Mouse (Mus musculus) heart, embryonic 11.5 days (tissue): ENCODE measurements around the gene Lrrk2. TPM values are rescaled to one million over a fixed set of nuclear protein-coding genes. Genes with fewer than 3 reads are reported as not detected.
A peak's percentile ranks its signal among the peaks of the same experiment; 100 is the strongest.

Experiments used
- ATAC-seq: fragments of 200-750 bp; cut with Nextera tagmentation; replicated peaks from 2 replicates; pipeline ENCODE4 v1.8.0; 2017; ENCODE audit warnings: moderate library complexity; ENCODE audit not compliant: insufficient number of reproducible peaks, low FRiP score, low TSS enrichment
- H3K27ac ChIP-seq: fragments of 300-500 bp; sonication (generic); 2 replicates; pipeline ENCODE4 v1.5.1; 2014; ENCODE audit warnings: mild to moderate bottlenecking, low read depth, low read length
- H3K27me3 ChIP-seq: fragments of 300-500 bp; sonication (generic); 2 replicates; pipeline ENCODE4 v1.6.1; 2014; ENCODE audit warnings: mild to moderate bottlenecking, low read length, mixed read lengths; ENCODE audit not compliant: control insufficient read depth, insufficient read depth
- H3K36me3 ChIP-seq: fragments of 300-500 bp; sonication (generic); 2 replicates; pipeline ENCODE4 v1.6.1; 2014; ENCODE audit warnings: mild to moderate bottlenecking, low read length, moderate library complexity, mixed read lengths; ENCODE audit not compliant: control insufficient read depth, insufficient read depth
- H3K4me1 ChIP-seq: fragments of 300-500 bp; sonication (generic); 2 replicates; pipeline ENCODE4 v1.6.1; 2014; ENCODE audit warnings: low read length; ENCODE audit not compliant: control insufficient read depth, insufficient read depth
- H3K4me2 ChIP-seq: fragments of 300-500 bp; sonication (generic); 2 replicates; pipeline ENCODE4 v1.6.1; 2014; ENCODE audit warnings: mild to moderate bottlenecking, moderate library complexity
- H3K4me3 ChIP-seq: fragments of 300-500 bp; sonication (generic); 2 replicates; pipeline ENCODE4 v1.5.1; 2014; ENCODE audit warnings: low read depth, low read length
- H3K9ac ChIP-seq: fragments of 300-500 bp; sonication (generic); 2 replicates; pipeline ENCODE4 v1.6.1; 2014; ENCODE audit warnings: mild to moderate bottlenecking, low read depth, low read length, moderate library complexity
- H3K9me3 ChIP-seq: fragments of 300-500 bp; sonication (generic); replicated peaks from 2 replicates; pipeline ENCODE4 v1.6.1; 2016; ENCODE audit warnings: low read length; ENCODE audit not compliant: control insufficient read depth
- WGBS: fragments of 180-500 bp; shearing (Covaris S2); extraction: QIAGEN DNeasy Blood & Tissue Kit; methylation state at CpG from one replicate; pipeline ENCODE4 v1.1.7; 2014; ENCODE audit not compliant: insufficient replicate concordance; 5-methylcytosine and 5-hydroxymethylcytosine counted together
- polyA plus RNA-seq: library from polyadenylated mRNA; unstranded; fragments of >200 nt; fragmentation: Nextera tagmentation; extraction: Ambion mirVana; gene quantifications from 2 replicates; pipeline ENCODE4 v1.2.1, GENCODE M21; 2014

Lrrk2 gene
- 5.6 and 6.1 TPM in 2 replicates for polyA plus RNA-seq

DNA sequence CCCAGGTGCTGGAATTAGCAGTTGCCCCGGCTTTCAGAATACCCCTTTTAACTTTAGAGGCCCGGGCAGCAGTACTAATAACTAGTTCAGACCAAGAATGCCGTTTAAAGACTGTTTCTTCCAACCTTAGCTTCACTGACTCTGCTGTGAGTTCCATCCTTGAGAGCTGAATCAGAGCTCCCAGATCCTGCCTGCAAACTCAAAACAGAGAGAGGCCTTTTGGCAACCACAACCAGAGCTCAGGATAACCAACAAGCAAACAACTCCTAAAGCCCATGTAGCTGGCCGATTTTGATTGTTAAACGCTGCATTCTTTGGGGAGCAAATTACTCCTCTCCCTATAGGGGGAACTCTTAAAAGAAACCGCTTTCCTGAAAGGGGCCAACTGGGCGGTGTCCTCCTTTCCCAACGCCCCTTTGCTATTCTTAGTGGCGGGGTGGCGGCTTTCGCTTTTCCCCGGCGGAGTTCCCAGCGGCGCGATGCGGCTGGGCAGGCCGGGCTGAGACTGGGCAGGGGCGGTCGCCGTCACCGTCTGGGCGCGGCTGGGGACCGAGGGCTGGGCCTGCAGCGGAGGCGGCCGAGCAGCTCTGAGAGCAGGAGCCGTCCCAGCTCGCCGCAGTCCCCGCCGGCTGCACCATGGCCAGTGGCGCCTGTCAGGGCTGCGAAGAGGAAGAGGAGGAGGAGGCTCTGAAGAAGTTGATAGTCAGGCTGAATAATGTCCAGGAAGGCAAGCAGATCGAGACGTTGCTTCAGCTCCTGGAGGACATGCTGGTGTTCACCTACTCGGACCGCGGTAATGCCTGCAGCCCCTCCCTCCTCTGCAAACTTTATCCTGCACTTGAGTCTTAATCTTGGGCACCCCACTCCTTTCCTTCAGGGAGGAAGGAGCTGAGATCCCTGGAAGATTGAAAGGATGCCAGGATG lies at the start of gene Lrrk2:
Gene Lrrk2, plus strand, starts transcription at position 531 of the 924 bp plus-strand sequence.
- no peaks in the 10 kb centered on the region for H3K27me3 ChIP-seq
- no peaks in the 10 kb centered on the region for H3K36me3 ChIP-seq
- peak; percentile 94 for ATAC-seq
- WGBS: 3% methylated on average over 40 of the region's 40 CpGs
- H3K9me3 ChIP-seq: no peaks in the 10 kb centered on the region
- peak within 1 kb of the TSS; percentile 78 for H3K9ac ChIP-seq
- peak within 1 kb of the TSS; percentile 60 for H3K4me3 ChIP-seq
- no peaks in the 10 kb centered on the region; the same call in 1 of the 2 replicates for H3K4me1 ChIP-seq
- H3K27ac ChIP-seq: peak within 1 kb of the TSS; percentile 58
- peak within 1 kb of the TSS; percentile 83 for H3K4me2 ChIP-seq

- Histone ChIP-seq H3K4me2 (no peak overlapping the region), H3K27me3 (no peaks in the 10 kb centered on the region), H3K9ac (no peak overlapping the region), H3K36me3 (no peaks in the 10 kb centered on the region), H3K4me3 (no peak overlapping the region), H3K4me1 (no peaks in the 10 kb centered on the region), H3K27ac (no peak overlapping the region), H3K9me3 (no peaks in the 10 kb centered on the region)
- ATAC-seq: no peak
- 81% methylated on average over 2 of the region's 2 CpGs for WGBS
Measured at GRCm38 (mm10) chr15:91624475-91624874, 48.5 kb upstream of the Lrrk2 start.

- Histone ChIP-seq H3K36me3 (no peaks in the 10 kb centered on the region), H3K9ac (no peak overlapping the region), H3K27ac (no peak overlapping the region), H3K9me3 (no peaks in the 10 kb centered on the region), H3K4me3 (no peak overlapping the region), H3K4me1 (no peaks in the 10 kb centered on the region), H3K4me2 (no peak overlapping the region), H3K27me3 (no peaks in the 10 kb centered on the region)
- no peak for ATAC-seq
- 65% methylated on average over 3 of the region's 3 CpGs for WGBS
Measured at GRCm38 (mm10) chr15:91629137-91629536, 43.8 kb upstream of the Lrrk2 start.

GRCm38 (mm10) chr15:91632473-91632872 lies 40.5 kb upstream of the Lrrk2 start:
- WGBS: 79% methylated on average over 4 of the region's 4 CpGs
- H3K9ac ChIP-seq: no peak overlapping the region
- no peak for ATAC-seq

DNA sequence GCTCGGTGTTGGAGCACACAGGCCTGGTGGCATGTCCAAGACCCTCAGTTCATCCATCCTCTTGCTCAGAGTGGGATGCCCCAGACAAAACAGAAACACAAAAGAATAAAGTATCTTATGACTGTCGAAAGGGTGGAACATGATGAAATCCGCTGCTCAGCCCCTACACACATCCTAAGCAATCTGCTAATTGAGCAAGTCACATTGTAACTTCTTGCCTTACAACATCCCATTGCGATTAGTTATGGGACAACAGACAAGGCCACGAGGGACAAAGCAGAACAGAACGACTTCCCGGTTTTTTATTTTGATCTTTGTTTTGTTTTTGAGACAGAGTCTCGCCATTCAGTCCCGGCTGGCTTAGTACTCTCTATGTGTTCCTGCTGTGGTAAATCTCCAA lies 39.9 kb upstream of the Lrrk2 start:
- WGBS: 78% methylated on average over 9 of the region's 9 CpGs
- Histone ChIP-seq H3K9me3 (no peaks in the 10 kb centered on the region), H3K4me2 (no peak overlapping the region), H3K9ac (no peak overlapping the region), H3K27me3 (no peaks in the 10 kb centered on the region), H3K4me1 (no peaks in the 10 kb centered on the region), H3K4me3 (no peak overlapping the region), H3K36me3 (no peaks in the 10 kb centered on the region), H3K27ac (no peak overlapping the region)
- ATAC-seq: no peak

More at GRCm38 (mm10) chr15:91632473-91632872, 40.5 kb upstream of the Lrrk2 start:
- Histone ChIP-seq H3K27ac (no peak overlapping the region), H3K36me3 (no peaks in the 10 kb centered on the region), H3K27me3 (no peaks in the 10 kb centered on the region), H3K9me3 (no peaks in the 10 kb centered on the region), H3K4me3 (no peak overlapping the region), H3K4me2 (no peak overlapping the region), H3K4me1 (no peaks in the 10 kb centered on the region)

- H3K9ac ChIP-seq: no peak overlapping the region
- WGBS: 63% methylated on average over 6 of the region's 6 CpGs
- H3K4me3 ChIP-seq: no peak overlapping the region
- no peaks in the 10 kb centered on the region for H3K9me3 ChIP-seq
- no peaks in the 10 kb centered on the region for H3K27me3 ChIP-seq
- no peak overlapping the region for H3K4me2 ChIP-seq
- no peaks in the 10 kb centered on the region for H3K4me1 ChIP-seq
- no peaks in the 10 kb centered on the region for H3K36me3 ChIP-seq
- no peak overlapping the region for H3K27ac ChIP-seq
- no peak for ATAC-seq
Measured at GRCm38 (mm10) chr15:91633806-91634205, 39.2 kb upstream of the Lrrk2 start.

- Histone ChIP-seq H3K36me3 (no peaks in the 10 kb centered on the region), H3K4me2 (no peak overlapping the region), H3K4me1 (no peaks in the 10 kb centered on the region), H3K9ac (no peak overlapping the region), H3K27ac (no peak overlapping the region), H3K4me3 (no peak overlapping the region), H3K9me3 (no peaks in the 10 kb centered on the region), H3K27me3 (no peaks in the 10 kb centered on the region)
- no peak for ATAC-seq
- 81% methylated on average over 8 of the region's 8 CpGs for WGBS
Measured at GRCm38 (mm10) chr15:91634236-91634635, 38.7 kb upstream of the Lrrk2 start.

GRCm38 (mm10) chr15:91641631-91642030 lies 31.3 kb upstream of the Lrrk2 start:
- H3K9ac ChIP-seq: no peak overlapping the region
- no peaks in the 10 kb centered on the region for H3K9me3 ChIP-seq
- H3K27me3 ChIP-seq: no peaks in the 10 kb centered on the region
- H3K4me3 ChIP-seq: no peak overlapping the region
- no peaks in the 10 kb centered on the region for H3K36me3 ChIP-seq
- no peaks in the 10 kb centered on the region for H3K4me1 ChIP-seq
- ATAC-seq: no peak
- WGBS: 69% methylated on average over 3 of the region's 3 CpGs
- H3K4me2 ChIP-seq: no peak overlapping the region
- no peak overlapping the region for H3K27ac ChIP-seq
